Mouse (Mus musculus) bone marrow, adult 2 months (tissue): Measurements from ENCODE around the gene Ak4.
"Not testable (repeated sequence)": the region's sequence is repeated elsewhere in the genome, so short reads cannot be mapped to it uniquely, and the experiment has no call there.

ENCODE experiments used
- CTCF ChIP-seq: fragments of 200-500 bp; IDR thresholded peaks from 2 replicates; pipeline ENCODE4 v1.5.1; 2011; ENCODE audit warnings: low read length, control low read depth; ENCODE audit not compliant: control insufficient read depth, insufficient read depth
- POLR2A ChIP-seq: fragments of 200-500 bp; IDR thresholded peaks from 2 replicates; pipeline ENCODE4 v1.6.1; 2011; ENCODE audit warnings: low read depth, mild to moderate bottlenecking, control low read depth, low read length, borderline replicate concordance; ENCODE audit not compliant: control insufficient read depth

DNA sequence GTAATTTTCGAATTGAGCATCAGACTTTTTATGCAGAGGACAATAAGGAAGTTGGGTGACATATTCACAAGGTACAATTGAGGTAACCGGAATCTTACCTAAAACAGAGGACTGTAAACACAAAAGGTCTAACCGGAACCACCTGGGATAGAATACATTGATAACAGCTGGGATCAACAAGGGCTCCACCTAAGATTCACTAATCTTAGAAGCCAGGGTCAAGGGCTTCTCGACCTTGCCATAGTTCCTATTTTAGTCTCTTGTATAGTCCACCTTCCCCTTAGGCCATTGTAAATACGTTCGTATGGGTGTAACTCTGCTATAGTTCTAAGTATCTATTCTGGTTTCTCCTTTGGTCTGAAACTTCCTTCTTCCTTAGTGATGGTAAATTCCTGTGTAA, 30.4 kb upstream of the Ak4 start:
- not testable (repeated sequence) for TF ChIP-seq CTCF, POLR2A
